In genomic region chr2:151009515-151010085, GRCm38 (mm10) we compare ENCODE assay signal across 8 mouse cellular contexts. TPM values are rescaled to one million over a fixed set of nuclear protein-coding genes. Genes with fewer than 3 reads are reported as not detected.
A peak's percentile ranks its signal among the peaks of the same experiment; 100 is the strongest.
DNase-seq lines count a peak whose midpoint lies in the region; ATAC-seq and TF ChIP-seq lines count a peak whose summit lies in the region.

No protein-coding gene starts in this region.

- TF ChIP-seq EP300 in MEL (IDR thresholded peaks at IDR 0.05; ENCODE audit: low read depth in 1 of 2, low read length in 2 of 2), result 0 out of 4 replicates have a peak, but pooled peaks of 1 of the 2 experiments have one; percentile 7

- 67% methylated on average over 1 of the region's 1 CpGs for WGBS in heart, embryonic 12.5 days
- 89% methylated on average over 1 of the region's 1 CpGs for WGBS in hindbrain, embryonic 10.5 days

- DNase-seq in heart, postnatal 4 days, result no peak
- no peak for DNase-seq in MEL (ENCODE audit: low read depth, low spot score)
- DNase-seq in hindbrain, embryonic 10.5 days (ENCODE audit: low spot score), result no peak
- DNase-seq in cerebellum, adult 18-20 months, result no peak
- DNase-seq in cerebellum, adult 11 months, result no peak
- no peak for DNase-seq in retina, postnatal 1 day

- H3K4me3 ChIP-seq in heart, embryonic 12.5 days, result peak overlapping the region; percentile 61
- H3K4me3 ChIP-seq in MEL (ENCODE audit: control insufficient read depth in 1 of 2, insufficient read depth in 1 of 2, low read depth in 2 of 2, low read length in 2 of 2), result 0 out of 4 replicates have a peak overlapping the region, but pooled peaks of 1 of the 2 experiments have one; percentile 23
- H3K4me3 ChIP-seq in hindbrain, embryonic 10.5 days, result peak overlapping the region; percentile 83

- no peak for TF ChIP-seq RAD21 in MEL (IDR thresholded peaks at IDR 0.05; ENCODE audit: low read depth, low read length)

- TF ChIP-seq CTCF in MEL (IDR thresholded peaks at IDR 0.05 in 2 of 3, conservative IDR thresholded peaks at IDR 0.05 in 1 of 3; ENCODE audit: control insufficient read depth in 1 of 3, insufficient read depth in 1 of 3, low read depth in 2 of 3, low read length in 3 of 3, poor library complexity in 1 of 3, severe bottlenecking in 1 of 3), result no peak

- H3K36me3 ChIP-seq in heart, embryonic 12.5 days, result no peaks in the 10 kb centered on the region
- peaks cover 0 to 37% of the 10 kb centered on the region in 2 experiments; a peak in 2 of 4 replicates for H3K36me3 ChIP-seq in MEL (ENCODE audit: control insufficient read depth in 1 of 2, insufficient read depth in 2 of 2, low read length in 2 of 2)
- no peaks in the 10 kb centered on the region for H3K36me3 ChIP-seq in hindbrain, embryonic 10.5 days

- H3K9ac ChIP-seq in heart, embryonic 12.5 days, result peak overlapping the region; percentile 73
- H3K9ac ChIP-seq in MEL (ENCODE audit: control insufficient read depth, low read depth, low read length, poor library complexity, severe bottlenecking), result no peak overlapping the region

- peaks cover 19% of the 10 kb centered on the region for H3K79me2 ChIP-seq in MEL (ENCODE audit: control insufficient read depth, insufficient read depth, low read length, poor library complexity)

- TF ChIP-seq POLR2A in MEL (IDR thresholded peaks at IDR 0.05; ENCODE audit: control insufficient read depth in 1 of 2, insufficient read depth in 1 of 2, low read depth in 1 of 2, low read length in 2 of 2, poor library complexity in 1 of 2), result no peak

- ATAC-seq in heart, embryonic 12.5 days (ENCODE audit: insufficient number of reproducible peaks, low FRiP score), result peak; percentile 31; the same call in 1 of the 2 replicates
- 0 out of 2 replicates have a peak, but pooled peaks have one; percentile 8 for ATAC-seq in megakaryocyte-erythroid progenitor cell, adult 5-6 weeks (replicated peaks; ENCODE audit: low FRiP score, low TSS enrichment, poor library complexity, severe bottlenecking)

- H3K27ac ChIP-seq in heart, embryonic 12.5 days (ENCODE audit: poor library complexity, severe bottlenecking), result no peak overlapping the region
- peak overlapping the region; percentile 16; the same call in 1 of the 2 replicates for H3K27ac ChIP-seq in MEL (ENCODE audit: control insufficient read depth, low read depth, low read length)
- H3K27ac ChIP-seq in hindbrain, embryonic 10.5 days, result peak overlapping the region; percentile 94; the same call in 1 of the 2 replicates

- H3K27me3 ChIP-seq in heart, embryonic 12.5 days (replicated peaks), result 0 out of 2 replicates have a peak, but pooled peaks cover 5% of the 10 kb centered on the region
- no peaks in the 10 kb centered on the region for H3K27me3 ChIP-seq in MEL (ENCODE audit: control insufficient read depth in 1 of 2, insufficient read depth in 2 of 2, low read length in 2 of 2)
- H3K27me3 ChIP-seq in hindbrain, embryonic 10.5 days (ENCODE audit: insufficient read depth, poor library complexity, severe bottlenecking), result no peaks in the 10 kb centered on the region

- H3K9me3 ChIP-seq in heart, embryonic 12.5 days (replicated peaks), result no peaks in the 10 kb centered on the region
- no peaks in the 10 kb centered on the region for H3K9me3 ChIP-seq in MEL (replicated peaks; ENCODE audit: insufficient read depth, low read length)
- no peaks in the 10 kb centered on the region for H3K9me3 ChIP-seq in hindbrain, embryonic 10.5 days

- peak overlapping the region; percentile 85 for H3K4me2 ChIP-seq in heart, embryonic 12.5 days

- H3K4me1 ChIP-seq in heart, embryonic 12.5 days (replicated peaks), result peaks cover 24% of the 10 kb centered on the region
- peaks cover 30% of the 10 kb centered on the region in 2 experiments for H3K4me1 ChIP-seq in MEL (ENCODE audit: control insufficient read depth in 1 of 2, insufficient read depth in 2 of 2, low read length in 2 of 2)
- H3K4me1 ChIP-seq in hindbrain, embryonic 10.5 days (replicated peaks), result peaks cover 26% of the 10 kb centered on the region

TF ChIP-seq in MEL, 35 proteins besides CTCF, POLR2A, EP300 and RAD21:
- TF ChIP-seq MAX (IDR thresholded peaks at IDR 0.05; ENCODE audit: low read length) (no peak), TCF12 (IDR thresholded peaks at IDR 0.05; ENCODE audit: low read depth, low read length) (0 out of 2 replicates have a peak, but pooled peaks have one; percentile 1)

RNA-seq across cellular contexts. Expression of gene Ninl, which starts 29.6 kb away (rescaled TPM):
- 6.7 and 8.4 TPM in 2 replicates for polyA plus RNA-seq in heart, embryonic 12.5 days (2016; fragmentation: Nextera tagmentation; extraction: Ambion mirVana)
- 1 to 10 TPM; 1.7 to 2.5 TPM for total RNA-seq in heart, postnatal 4 days (2021)
- total RNA-seq in MEL (2012; rRNA removed), result 9.8 and 11.6 TPM in 2 replicates
- 10 to 100 TPM in 1 of 2 experiments, not detected in 1; 16.8 TPM for polyA plus RNA-seq in MEL (2012; ENCODE audit: insufficient read depth in 1 of 2, insufficient read length in 2 of 2, low read depth in 1 of 2, low replicate concordance in 2 of 2, missing spikeins in 1 of 2)
- polyA plus RNA-seq in hindbrain, embryonic 10.5 days (2016; fragmentation: Nextera tagmentation; extraction: Ambion mirVana), result 11.8 and 19.5 TPM in 2 replicates
- 4.4 and 6.1 TPM in 2 replicates for total RNA-seq in megakaryocyte-erythroid progenitor cell, adult 5-6 weeks (2014; fragmentation: Nextera tagmentation)
- 9.6 and 11.2 TPM in 2 replicates for total RNA-seq in megakaryocyte-erythroid progenitor cell, adult 5-6 weeks (2017)

RNA-seq across cellular contexts. Expression of gene Nanp, which starts 29.6 kb away (rescaled TPM):
- polyA plus RNA-seq in heart, embryonic 12.5 days (2016; fragmentation: Nextera tagmentation; extraction: Ambion mirVana), result 23.5 and 23.7 TPM in 2 replicates
- total RNA-seq in heart, postnatal 4 days (2021), result 1 to 10 TPM; 6.6 to 7.9 TPM
- 24.7 and 25.4 TPM in 2 replicates for total RNA-seq in MEL (2012; rRNA removed)
- polyA plus RNA-seq in MEL (2012; ENCODE audit: insufficient read depth in 1 of 2, insufficient read length in 2 of 2, low read depth in 1 of 2, low replicate concordance in 2 of 2, missing spikeins in 1 of 2), result 10 to 100 TPM in 1 of 2 experiments, not detected in 1; 14.6 TPM
- 47.0 and 53.0 TPM in 2 replicates for polyA plus RNA-seq in hindbrain, embryonic 10.5 days (2016; fragmentation: Nextera tagmentation; extraction: Ambion mirVana)
- total RNA-seq in megakaryocyte-erythroid progenitor cell, adult 5-6 weeks (2014; fragmentation: Nextera tagmentation), result 35.5 and 42.2 TPM in 2 replicates
- total RNA-seq in megakaryocyte-erythroid progenitor cell, adult 5-6 weeks (2017), result 26.2 and 38.6 TPM in 2 replicates
